Mouse (Mus musculus) T-helper 1 cell (primary cell): ENCODE results near the gene C1rb.
"Not testable (repeated sequence)": the region's sequence is repeated elsewhere in the genome, so short reads cannot be mapped to it uniquely, and the experiment has no call there.

ENCODE experiments used
- in situ Hi-C: fragments of 300-600 bp; cut with MboI, MseI; formaldehyde crosslinking; loops from one replicate; pipeline ENCODE4 v1.15.1; 2025; ENCODE audit warnings: high pct_unique_total_duplicates

C1rb gene

DNA sequence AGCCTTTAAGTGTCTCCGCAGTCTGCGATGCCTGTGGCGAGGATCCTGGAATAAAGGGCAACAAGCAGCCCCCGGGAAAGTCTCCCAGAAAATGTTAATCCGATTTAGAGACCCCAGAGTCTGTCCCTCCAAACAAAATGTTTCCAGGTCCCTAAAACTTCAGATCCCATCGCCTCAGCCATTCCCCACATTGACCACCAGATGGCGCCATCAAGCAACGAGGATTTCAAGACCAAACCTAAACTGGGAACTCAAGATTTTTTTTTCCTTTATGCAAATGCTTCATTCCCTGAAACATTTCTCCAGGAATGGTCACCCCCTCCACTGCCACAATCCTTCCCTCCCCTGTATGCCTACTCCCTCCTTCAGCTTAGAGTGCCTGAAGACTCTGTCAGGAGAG lies at the start of gene C1rb:
Gene C1rb (plus strand): TSS at position 269 of the 400 bp plus-strand sequence.
- in situ Hi-C loops: loop anchor here (5.0 kb wide), 2 partner anchors 53 to 192 kb away; no protein-coding TSS in a partner anchor

DNA sequence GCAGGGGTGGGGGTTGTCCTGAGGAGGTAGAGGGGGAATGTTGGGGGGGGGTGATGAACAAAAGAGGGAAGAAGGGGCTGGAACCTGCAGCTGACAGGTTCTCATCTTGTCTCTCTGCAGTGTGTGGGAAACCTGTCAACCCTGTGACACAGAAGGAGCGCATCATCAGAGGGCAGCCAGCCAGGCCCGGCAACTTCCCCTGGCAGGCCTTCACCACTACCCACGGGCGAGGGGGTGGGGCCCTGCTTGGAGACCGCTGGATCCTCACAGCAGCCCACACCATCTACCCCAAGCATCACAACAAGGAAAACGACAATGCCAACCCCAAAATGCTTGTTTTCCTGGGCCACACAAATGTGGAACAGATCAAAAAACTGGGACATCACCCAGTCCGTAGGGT lies 48.0 kb upstream of the C1rb start:
- in situ Hi-C loops: not testable (repeated sequence)

DNA sequence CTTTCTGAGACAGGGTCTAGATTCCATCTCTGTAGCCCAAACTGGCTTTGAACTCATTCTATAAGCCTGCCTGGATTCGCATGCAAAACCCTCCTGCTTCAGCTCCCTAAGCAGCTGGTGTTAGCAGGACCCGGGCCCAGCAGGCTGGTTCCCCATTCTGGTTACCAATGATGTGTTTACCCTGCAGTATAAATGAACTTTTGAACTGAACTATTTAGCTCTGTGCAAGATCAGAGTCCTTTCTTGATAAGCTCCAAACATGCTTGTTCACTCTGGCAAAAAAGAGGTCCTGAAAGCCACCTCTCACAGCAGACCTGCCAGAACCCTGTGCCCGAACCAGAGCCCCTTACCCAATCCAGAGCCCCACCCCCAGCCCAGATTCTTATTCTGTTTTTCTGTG lies 42.2 kb upstream of the C1rb start:
- in situ Hi-C loops: no loop called here

DNA sequence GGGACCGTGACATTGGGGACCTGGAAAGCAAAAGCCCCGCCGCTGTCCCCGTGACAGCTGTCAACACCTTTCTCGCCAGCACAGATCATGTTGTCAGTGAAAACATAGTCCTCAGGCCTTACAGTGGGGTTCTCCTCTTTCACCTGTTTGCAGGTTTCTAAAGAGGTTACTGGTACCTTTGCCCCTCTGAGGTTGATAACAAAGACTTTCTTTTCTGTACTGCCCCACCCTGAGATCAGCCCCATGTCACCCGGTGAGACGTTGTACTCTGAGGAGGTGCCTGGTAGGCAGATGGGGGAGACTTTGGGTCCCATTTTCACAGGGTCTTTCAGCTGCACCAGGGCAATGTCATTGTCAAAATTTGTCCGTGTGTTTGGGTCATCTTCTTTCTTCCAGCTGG lies 39.0 kb upstream of the C1rb start:
- in situ Hi-C loops: loop anchor here (5.0 kb wide), 2 partner anchors 39 to 96 kb away; partner anchors contain the start of gene C1rl

DNA sequence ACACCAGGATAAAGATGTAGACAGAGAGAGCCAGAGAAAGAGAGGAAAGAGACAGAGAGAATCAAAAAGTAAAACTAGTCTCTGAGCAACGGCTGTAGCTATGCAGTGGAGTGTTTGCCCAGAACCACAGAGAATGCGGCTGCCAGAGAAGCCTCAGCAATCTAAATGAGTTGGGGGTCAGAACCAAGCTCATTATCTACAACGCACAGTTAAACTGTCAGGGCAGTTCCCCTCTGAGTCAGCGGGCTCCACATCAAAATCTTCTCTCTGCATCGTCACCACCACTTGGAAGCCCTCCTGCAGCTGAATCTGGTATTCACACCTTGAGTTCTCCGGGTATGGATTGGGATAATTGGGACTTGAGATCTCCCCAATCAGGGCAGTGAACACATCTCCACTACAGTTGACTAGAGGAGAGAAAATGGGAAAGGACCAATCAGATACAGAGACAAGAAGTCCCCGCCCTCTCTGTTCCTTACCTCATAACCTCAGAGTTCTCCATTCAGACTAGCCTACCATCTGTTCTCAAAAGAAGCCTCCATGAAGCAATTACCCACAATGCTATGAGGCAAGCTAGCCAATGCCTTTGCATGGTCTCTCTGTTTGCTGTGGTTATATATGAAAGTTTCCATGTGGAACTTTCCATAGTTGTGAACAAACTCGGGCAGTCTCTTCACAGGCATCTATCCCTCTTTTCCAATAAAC lies 33.8 kb upstream of the C1rb start:
- in situ Hi-C loops: not testable (repeated sequence)

DNA sequence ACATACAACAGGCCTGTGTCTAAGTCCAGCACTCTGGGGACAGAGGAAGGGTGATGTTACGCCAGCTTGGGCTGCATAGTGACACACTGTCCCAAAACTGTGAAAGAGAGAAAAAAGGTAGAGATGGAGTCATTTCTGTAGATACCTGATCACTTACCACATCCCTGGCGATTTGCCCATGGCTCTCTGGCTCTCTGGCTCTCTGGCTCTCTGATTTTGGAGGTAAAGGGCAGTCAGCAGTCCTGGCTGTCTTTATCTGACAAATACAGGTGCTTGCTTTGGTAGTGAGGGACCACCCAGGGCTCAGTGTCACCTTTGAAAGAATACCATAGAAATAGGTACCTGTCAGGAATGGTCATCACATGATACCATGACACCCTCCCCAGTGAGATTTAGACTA lies 28.9 kb upstream of the C1rb start:
- in situ Hi-C loops: loop anchor here (10.0 kb wide), 1 partner anchor 1414 kb away; no protein-coding TSS in a partner anchor

DNA sequence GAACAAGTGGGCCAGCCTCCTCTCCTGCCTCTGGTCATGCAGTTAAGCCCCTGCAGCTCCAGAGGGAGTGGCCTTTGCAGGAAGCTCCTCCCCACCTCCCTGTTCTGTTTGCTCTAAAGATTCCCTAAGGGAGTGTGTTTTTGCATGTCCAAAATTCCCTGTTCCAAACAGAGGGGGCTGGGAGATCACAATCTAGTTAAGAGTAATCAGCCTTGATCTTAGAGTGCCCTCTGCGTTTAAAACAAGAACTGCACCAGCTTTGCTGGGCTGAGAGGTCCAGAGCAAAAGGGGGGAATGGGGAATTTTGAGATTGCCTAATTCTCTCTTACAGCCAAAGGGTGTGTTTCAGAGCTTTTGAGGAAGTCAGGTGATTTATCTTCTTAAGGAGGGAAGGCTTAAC lies 27.8 kb upstream of the C1rb start, which contains the start of gene C1s1:
Gene C1s1 (minus strand): TSS at position 76 of the 400 bp plus-strand sequence.
- in situ Hi-C loops: loop anchor here (10.0 kb wide), 1 partner anchor 1413 kb away; no protein-coding TSS in a partner anchor

DNA sequence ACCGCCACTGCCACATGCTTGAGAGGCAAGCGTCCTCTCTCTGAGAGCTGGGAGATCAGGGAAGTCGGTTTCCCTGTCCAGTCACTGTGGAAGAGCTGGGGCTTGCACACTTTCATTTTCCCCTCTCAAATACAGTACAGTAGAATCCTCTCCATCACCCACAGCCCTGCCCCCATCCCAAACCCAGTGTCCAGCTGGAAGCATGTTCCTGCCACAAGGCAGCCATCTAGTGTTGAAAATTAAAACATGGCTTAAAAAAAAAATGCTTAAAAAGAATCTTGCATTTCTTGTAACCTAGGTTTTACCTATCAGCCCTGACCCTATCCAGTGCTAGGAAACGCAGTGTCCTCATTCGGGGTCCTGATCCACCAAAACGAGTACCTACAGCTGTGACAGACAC lies 25.6 kb upstream of the C1rb start:
- in situ Hi-C loops: loop anchor here (10.0 kb wide), 1 partner anchor 1410 kb away; no protein-coding TSS in a partner anchor

- in situ Hi-C loops: loop anchor here (10.0 kb wide), 1 partner anchor 1409 kb away; no protein-coding TSS in a partner anchor
These were observed 24.7 kb upstream of the C1rb start for GRCm38 (mm10) chr6:124545425-124545824.

DNA sequence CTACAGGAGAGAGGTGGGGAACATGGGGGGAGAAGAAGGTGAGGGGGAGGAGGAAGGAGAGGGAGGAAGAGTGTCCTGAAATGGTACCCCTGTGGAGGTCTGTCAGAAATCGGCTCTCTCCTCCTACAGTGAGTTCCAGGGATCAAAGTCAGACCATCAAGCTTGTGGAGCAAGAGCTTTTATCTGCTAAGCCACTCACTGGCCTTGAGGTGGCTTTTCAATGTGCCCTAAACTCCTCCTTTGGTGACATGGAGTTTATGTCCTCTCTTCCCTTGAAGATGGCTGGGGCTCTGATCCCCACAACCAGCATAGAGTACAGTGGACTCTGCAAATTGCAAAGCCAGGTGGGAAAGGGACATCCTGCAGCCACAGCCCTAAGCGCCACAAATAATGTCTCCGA lies 22.1 kb upstream of the C1rb start:
- in situ Hi-C loops: loop anchor here (10.0 kb wide), 1 partner anchor 1407 kb away; no protein-coding TSS in a partner anchor

DNA sequence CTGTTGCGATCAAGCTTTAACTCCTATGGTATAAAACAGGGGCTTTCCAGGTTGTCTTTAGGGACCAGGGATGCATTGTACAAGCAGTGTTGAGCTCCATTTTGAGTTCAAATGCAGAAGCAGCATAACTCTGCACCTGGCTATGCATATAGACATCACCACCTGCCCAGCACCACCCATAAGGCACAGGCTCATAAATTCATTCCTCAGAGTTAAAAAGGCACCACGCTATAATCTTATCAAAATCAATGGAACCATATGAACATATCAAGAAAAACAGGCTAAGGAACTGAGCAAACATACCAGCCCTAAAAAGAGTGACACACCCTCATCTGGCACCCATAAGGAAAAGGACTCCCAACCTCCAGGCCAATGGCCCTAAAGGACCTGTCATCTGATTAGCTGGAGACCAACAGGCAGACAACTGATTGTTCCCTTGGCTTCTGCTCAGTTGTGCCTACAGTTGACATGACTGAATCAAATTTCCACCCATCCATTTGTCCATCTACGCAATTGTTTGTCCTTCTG lies 21.0 kb upstream of the C1rb start:
- in situ Hi-C loops: loop anchor here (10.0 kb wide), 1 partner anchor 1406 kb away; no protein-coding TSS in a partner anchor

GRCm38 (mm10) chr6:124552766-124553165 lies 17.3 kb upstream of the C1rb start:
- in situ Hi-C loops: no loop called here

- in situ Hi-C loops: not testable (repeated sequence)
These were observed 14.1 kb upstream of the C1rb start for GRCm38 (mm10) chr6:124555956-124556355.

GRCm38 (mm10) chr6:124561156-124561555 lies 8.9 kb upstream of the C1rb start:
- in situ Hi-C loops: not testable (repeated sequence)

GRCm38 (mm10) chr6:124561611-124562010 lies 8.5 kb upstream of the C1rb start:
- in situ Hi-C loops: not testable (repeated sequence)

- in situ Hi-C loops: not testable (repeated sequence)
These were observed 5.1 kb downstream of the C1rb start for GRCm38 (mm10) chr6:124575155-124575678.

DNA sequence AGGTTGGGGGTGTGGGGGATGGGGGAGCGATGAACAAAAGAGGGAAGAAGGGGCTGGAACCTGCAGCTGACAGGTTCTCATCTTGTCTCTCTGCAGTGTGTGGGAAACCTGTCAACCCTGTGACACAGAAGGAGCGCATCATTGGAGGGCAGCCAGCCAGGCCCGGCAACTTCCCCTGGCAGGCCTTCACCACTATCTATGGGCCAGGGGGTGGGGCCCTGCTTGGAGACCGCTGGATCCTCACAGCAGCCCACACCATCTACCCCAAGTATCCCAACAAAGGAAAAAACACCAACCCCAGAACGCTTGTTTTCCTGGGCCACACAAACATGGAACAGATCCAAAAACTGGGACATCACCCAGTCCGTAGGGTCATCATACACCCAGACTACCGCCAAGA lies 10.1 kb downstream of the C1rb start:
- in situ Hi-C loops: not testable (repeated sequence)

DNA sequence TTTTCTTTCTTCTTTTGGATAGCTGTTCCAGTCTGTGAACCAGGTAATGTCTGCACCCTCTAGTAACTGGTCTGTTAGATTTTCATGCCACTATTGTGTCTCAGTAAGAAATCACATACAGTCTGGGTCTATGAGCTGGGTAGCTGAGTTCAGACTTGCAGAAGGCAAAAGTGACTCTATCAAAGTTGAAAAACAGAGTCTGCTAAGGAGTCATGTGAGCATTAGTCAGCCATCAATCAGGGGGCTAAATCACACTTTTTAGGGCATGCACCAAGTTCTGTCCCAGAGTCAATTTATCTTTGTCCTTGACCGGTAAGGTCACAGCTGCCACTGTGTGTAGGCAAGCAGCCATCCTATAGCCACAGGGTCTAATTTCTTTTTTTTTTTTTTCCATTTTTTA lies 12.1 kb downstream of the C1rb start:
- in situ Hi-C loops: no loop called here

DNA sequence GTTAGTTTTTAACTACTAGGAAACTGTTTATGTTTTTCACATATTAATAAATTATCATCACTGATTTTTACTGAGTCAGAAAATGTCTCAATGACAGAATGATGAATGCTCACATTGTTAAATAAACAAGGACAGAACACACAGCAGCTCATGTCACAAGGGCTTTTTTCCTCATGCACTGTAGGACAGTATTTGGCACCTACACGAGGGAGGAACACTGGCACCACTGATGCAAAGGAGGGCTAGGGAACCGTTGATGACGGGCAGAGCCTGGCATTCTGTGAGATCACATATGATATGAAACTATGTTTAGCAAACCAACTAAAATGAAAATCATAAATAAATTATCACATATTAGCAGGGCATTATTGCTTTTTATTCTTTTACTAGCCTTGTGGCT lies 14.8 kb downstream of the C1rb start:
- in situ Hi-C loops: no loop called here

DNA sequence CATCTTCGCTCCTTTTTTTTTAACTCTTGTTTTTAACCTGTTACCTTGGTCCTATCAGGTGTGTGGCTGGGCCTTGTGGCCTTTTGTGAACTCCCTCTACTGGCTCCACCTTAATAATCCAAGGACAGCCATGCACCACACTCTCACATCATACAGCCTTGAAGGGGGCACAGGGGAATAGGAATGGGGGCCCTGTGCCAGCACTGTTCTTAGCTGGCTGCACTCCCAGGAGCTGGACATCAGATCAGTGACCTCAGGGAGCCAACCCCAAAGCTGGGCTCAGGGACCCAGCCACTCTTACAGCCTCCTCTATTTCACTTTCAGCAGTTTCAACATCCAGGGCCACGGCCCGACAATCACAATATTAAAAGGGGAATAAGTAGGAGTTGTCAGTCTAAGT lies 15.7 kb downstream of the C1rb start:
- in situ Hi-C loops: no loop called here

DNA sequence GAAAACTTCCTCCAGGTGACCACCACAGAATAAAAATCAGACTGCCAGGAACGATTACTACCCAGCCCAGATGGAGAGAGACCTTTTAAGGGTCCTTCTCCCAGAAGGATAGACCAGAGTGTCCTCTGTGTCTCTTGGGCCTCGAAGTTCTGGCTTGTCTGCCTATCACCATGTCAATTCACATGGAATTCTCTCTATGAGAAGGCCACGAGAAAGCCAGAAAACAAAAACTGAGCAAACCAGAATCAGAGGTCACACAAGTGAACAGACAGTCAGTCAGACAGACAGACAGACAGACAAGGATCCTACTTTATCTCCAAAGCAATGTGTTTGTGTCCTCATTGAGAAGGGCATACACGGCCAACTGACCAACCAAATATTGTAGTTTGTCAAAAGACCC lies 16.2 kb downstream of the C1rb start:
- in situ Hi-C loops: no loop called here

DNA sequence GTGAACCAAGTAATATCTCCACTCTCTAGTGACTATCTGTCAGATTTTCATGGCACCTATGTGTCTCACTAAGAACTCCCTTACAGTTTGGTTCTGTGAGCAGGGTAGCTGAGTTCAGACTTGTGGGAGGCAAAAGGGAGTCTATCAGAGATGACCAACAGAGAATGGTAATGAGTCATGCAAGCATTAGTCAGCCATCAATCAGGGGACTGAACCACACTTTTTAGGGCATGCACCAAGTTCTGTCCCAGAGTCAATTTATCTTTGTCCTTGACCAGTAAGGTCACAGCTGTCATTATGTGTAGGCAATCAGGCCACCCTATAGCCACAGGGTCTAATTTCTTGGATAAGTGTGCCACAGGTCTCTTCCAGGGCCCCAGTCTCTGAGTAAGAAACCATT lies 18.7 kb downstream of the C1rb start:
- in situ Hi-C loops: no loop called here
